Mouse (Mus musculus): ENCODE results near the gene Tmem119.
A peak's percentile ranks its signal among the peaks of the same experiment; 100 is the strongest.

The Tmem119 gene

DNA sequence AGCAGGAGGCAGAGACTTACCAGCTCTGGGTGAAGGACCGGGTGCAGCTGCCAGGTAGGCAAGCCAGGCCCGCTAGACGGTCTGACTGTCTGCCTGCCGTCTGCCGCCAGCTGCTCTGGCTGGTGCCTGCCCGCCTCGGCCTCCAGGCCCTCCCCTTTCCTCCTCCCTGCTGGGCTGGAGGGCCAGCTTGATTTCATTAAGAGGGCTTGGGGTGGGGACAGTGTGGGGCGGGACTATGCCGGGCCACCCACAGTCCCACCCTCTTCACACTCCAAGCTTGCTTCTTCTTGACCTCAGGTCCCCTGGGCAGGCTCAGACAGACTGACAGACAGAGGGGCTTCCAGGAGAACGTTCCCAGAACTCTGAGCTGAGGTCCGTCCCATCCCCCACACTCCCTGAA is at the start of gene Tmem119:
Gene Tmem119, minus strand, starts transcription at position 237 of the 400 bp plus-strand sequence.
- peak; percentile 49 to 54 for DNase-seq (ENCODE audit: low spot score in 2 of 2)

DNA sequence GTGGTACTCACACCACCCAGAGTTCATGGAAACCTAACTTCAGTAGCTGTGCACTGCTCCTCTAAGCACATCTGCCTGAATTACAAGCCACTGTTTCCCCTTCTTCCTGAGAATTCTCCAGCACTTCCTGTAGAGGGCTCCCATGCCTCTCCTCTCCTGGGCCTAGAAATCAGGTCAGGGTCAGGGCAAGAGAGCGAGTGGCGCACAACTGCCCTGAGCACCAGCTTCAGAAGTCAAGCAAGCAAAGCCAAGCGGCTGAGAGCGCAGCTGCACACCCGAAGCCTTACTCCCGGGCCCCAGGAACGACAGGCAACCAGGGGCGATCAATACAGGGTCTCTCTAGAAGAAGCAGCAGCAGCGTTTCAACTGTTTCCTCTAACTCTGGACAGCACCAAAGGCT is 47.3 kb upstream of the Tmem119 start:
- no peak for DNase-seq (ENCODE audit: low spot score in 2 of 2)

DNA sequence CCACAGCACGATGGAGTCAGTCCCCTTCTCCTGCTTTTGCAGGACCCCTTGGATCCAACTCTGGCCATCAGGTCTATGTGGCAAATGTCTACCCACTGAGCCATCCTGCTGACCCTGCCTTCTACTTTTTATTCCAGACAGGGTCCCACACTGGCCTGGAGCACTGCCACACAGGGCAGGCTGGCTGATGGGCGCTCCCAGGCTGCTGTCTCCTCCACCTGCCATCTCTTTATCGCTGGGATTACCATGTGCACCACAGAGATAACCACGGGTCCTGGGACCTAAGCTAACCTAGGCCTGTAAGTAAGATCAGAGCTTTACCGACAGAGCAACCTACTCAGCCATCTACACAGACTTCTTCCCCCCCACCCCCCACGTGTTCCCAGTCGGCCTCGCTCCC is 46.3 kb upstream of the Tmem119 start:
- no peak for DNase-seq (ENCODE audit: low spot score in 2 of 2)

DNA sequence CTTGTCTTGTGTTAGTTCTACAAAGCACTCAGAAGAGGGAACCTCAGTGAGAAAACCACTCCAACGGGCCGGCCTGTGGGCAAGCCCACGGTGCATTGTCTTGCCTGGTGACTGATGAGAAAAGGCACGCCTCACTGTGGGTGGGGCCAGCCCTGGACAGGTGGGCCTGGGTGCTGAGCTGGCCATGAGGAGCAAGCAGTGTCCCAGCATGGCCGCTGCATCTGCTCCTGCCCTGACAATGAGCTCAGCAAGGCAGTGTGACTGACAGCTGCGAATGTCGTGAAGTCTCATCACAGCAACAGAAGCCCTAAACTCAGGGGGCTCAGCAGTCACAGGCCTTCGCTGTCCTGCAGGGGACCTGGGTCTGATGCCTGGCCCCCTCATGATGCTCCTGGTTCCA is 45.3 kb upstream of the Tmem119 start:
- DNase-seq (ENCODE audit: low spot score in 2 of 2) = no peak

DNA sequence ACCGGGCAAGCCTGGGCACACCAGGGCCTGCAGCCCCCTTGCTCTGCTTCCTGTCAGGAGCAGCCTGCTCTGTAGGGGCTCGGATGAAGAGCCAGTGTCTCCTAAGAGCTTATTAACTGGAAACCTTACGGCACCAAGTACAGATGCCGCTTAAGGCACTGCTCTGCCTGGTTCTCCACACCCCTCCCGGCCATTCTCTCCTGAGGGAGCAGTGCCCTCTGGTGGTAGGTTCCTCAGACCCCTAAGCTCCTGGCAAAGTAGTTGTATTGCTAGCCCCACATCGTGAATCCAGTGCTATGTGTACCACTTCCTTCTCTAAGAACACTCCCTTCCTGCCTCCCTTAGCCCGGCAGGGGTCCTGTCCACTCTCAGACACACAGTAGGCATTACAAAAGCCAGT is 44.4 kb upstream of the Tmem119 start:
- peak in 1 of 2 experiments; percentile 81 for DNase-seq (ENCODE audit: low spot score in 2 of 2)

DNA sequence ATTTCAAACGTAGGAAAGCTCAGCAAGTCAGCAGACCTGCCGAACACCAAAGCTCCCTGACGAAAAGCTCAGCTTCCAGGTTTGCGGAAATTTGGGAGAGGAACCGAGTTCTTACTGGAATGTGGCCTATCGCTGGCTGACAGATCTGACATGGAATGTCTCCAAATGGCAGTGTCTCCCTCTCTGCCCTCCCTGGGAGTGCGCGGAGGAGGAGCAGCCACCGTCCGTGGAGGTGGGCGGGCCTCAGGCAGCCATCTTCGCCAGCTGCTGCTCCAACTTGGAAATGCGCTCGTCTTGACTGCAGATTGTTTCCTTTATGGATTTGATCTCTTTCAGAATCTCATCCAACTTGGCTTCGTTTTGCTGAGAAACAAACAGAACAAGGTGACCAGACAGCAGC is 43.8 kb upstream of the Tmem119 start:
- DNase-seq (ENCODE audit: low spot score in 2 of 2) = no peak

DNA sequence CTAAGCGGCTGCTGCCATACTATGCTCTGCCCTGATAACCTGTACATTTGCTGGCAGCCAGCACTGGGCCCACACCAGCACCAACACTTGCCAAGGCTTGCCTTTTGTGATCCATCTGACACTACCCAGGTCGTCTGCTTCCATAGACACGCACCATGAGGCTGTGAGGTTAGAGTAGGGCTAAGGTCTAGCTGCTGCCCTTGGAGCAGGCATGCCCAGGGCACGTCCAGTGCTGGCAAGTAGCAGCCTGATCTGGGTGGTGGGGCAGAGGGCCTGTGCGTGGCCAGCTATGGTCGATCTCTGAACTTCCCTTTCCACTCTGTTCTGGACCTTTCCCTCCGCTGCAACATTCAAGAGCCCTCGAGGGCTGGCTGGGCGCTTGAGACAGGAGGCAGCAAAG is 42.6 kb upstream of the Tmem119 start:
- no peak for DNase-seq (ENCODE audit: low spot score in 2 of 2)

DNA sequence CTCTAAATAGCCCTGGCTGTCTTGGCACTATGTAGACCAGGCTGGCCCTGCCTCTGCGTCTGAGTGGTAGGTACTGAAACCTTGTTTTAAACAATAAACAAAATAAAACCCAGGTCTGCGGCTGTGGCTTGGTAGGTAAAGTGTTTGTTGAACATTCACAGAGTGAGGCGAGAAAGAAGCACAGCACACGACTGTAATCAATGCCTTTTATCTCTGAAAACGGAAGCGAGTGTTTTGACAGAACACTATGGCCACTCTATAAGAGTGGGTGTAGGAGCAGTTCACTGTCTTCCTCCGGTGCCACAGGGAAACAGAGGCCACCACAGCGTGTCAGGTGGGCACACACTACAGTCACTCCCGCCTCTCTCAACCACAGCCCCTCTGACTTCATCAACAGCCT is 41.9 kb upstream of the Tmem119 start:
- DNase-seq (ENCODE audit: low spot score in 2 of 2) = no peak

DNA sequence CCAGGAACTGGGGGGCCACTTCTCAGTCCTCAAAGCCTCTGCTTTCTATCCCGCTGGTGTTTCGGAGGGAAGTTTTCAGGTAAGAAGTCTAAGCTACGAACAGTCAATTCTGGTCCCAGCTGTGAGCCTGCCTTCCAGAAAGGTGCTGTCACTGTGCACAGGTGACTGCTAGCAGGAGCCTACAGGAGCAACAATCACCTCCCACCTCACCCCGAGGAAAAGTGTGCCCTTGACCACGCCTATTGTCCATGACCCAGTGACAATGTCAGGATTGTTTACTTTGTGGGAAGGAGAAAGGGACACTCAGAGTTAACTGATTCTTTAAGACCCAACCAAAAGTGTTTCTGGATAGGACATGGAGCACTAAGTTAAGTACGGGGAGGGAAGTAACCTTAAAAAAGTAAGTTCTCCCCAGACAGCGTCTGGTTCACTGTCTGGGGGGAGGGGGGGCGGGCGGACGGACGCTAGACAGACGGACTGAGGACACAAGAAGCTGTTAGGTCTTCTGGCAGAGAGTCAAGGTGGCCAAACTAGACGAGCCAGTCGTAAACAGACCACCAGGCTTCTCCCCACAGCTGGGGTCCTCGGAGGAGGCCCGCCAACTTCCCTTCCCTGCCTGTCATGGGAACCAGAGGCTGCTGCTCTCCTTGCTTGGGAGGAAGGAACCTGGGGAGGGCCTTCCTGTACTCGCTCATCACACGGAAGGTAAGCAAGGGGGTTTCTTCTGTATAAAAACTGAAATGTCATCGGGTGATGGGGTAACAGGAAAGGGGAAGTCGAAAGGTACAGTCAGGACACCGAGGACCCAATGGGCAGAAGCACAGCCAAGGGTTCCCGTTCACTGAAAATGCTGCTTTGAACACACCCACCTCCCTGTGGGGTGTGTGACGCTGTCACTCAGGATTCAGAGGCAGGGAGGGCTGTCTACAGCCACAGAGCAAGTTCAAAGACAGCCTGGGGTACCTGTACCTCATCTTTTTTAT is 41.2 kb upstream of the Tmem119 start:
- DNase-seq (ENCODE audit: low spot score in 2 of 2) = no peak

DNA sequence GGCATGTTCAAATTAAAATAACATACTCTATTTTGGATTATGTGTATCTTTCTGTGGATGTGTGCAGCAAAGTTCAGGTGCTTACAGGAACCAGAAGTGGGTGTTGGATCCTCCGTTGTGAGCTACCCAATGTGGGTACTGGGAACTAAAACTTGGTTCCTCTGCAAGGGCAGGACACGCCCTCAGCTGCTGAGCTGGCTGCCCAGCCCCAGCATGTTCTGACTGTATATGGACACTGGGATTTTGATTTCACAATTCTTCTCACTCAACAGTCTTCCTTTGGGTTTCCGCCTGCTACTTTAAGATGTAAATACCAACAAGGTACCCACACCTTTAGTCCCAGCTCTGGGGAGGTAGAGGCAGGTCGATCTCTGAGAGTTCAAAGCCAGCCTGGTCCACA is 40.1 kb upstream of the Tmem119 start:
- DNase-seq (ENCODE audit: low spot score in 2 of 2) = no peak

DNA sequence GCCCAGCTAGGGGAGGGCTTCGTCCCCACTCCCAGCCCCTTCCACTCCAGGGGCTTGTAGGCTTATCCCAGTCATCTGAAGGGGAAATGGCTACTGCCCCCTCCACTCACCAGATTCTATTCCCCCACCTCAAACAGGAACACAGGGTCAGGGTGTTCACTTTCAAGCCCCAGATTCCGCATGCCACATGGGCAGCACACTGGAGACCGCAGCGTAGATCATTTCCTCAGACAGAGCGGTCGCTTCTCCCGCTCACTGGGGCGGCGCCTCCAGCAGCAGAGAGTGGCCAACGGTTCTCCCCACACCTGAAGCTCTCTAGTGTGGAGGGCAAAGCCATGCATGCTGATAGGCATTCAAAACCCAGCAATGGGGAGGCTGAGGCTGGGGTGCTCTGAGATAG is 36.6 kb upstream of the Tmem119 start:
- DNase-seq (ENCODE audit: low spot score in 2 of 2) = no peak

DNA sequence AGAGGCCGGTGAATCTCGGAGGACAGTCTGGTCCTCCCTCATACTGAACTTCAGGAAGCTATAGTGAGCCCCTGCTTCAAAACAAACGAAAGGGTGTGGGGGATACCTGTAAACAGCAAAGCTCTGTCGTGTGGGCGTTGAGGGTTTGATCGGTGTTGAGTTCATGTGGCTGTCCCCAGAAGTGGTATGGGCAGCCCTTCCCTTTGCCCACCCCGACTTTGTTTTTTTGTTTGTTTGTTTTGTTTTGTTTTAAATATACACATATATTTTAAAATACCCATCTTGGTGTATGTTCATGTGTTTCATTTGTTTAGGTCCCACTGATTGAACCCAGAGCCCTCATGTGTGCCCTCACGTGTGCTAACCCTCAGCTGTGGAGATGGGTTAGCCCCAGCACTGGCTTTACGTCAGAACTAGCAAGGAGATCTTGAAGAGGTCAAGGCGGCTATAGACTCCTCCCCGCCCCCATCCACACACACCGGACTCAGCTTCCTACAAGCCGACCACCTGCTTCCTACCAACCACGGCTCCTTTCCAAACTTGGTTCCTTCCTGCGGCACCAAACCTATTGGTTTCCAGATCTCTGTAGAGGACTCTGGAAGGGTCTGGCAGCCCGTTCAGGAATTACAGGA is 33.1 kb upstream of the Tmem119 start:
- DNase-seq (ENCODE audit: low spot score in 2 of 2) = no peak

DNA sequence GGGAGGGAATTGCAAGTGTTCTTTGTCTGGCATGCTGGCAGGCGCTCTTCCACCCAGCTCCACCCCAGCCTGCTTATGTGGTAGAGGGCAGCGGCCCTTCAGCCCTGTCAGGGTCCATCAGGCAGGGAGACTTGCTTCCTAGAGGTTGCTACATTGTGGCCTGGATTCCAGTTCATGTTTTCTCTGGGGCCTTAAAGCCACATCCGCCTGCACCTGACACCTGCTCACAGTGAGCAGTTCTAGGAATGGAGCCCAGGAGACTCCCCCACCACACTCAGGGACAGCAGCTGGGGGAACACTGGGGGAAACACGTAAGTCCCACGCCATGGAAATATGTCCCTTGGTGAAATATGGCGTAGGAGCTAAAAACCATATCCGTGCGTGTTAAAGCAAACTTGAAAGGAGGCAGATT is 32.2 kb upstream of the Tmem119 start, which contains the start of gene Selplg:
Gene Selplg, minus strand, starts transcription at position 155 of the 412 bp plus-strand sequence.
- DNase-seq (ENCODE audit: low spot score in 2 of 2) = no peak

DNA sequence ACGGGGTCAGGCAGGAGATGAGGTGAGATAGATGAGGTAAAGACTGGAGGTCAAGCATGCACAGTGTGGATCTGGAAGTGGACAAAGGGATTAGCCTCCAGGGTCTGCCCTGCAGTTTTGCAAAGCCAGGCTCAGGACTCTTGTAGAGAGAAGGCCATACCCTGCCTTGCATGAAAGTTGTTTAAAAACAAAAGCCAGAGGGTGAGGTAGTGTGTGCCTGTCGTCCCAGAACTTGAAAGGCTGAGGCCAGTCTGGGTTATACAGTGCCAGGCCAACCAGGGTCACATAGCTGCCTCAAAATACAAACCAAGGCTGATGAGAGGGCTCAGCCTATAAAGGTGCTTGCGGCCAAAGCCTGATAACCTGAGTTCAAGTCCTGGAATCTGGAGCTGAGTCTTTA is 31.4 kb upstream of the Tmem119 start:
- DNase-seq (ENCODE audit: low spot score in 2 of 2) = no peak

DNA sequence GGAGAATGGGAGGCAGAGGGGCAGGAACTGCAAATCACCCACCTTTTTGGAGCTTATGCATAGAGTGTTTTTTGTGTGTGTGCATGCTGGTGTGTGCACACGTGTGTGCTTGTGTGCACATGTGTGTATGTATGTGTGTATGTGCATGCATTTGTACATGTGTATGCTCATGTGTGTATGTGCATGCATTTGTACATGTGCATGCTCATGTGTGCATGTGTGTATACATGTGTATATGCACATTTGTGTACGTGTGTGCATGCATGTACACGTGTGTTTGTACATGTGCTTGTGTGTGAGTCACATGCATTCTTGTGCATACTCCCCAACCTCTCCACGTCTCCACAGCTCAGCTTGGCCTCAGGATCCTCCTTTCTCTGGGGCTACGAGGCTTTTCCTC is 30.5 kb upstream of the Tmem119 start:
- DNase-seq (ENCODE audit: low spot score in 2 of 2) = no peak

DNA sequence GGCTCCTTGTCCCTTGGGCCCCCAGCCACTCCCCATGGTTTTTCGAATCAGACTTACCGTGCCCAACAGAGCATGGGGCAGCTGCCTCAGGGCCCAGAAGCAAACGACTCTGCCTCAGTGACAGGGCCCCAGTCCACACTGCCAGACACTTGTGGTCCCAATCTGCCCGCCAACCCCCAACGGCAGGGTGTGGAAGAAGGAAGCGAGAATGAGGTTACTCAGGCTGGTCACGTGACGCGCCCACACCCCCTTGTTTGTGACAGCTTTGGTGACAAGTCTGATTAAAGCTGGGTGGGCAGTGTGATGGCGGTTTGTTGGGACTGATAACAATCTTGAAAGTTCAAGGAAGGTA is 30.0 kb upstream of the Tmem119 start:
- peak; percentile 66 to 67 for DNase-seq (ENCODE audit: low spot score in 2 of 2)

DNA sequence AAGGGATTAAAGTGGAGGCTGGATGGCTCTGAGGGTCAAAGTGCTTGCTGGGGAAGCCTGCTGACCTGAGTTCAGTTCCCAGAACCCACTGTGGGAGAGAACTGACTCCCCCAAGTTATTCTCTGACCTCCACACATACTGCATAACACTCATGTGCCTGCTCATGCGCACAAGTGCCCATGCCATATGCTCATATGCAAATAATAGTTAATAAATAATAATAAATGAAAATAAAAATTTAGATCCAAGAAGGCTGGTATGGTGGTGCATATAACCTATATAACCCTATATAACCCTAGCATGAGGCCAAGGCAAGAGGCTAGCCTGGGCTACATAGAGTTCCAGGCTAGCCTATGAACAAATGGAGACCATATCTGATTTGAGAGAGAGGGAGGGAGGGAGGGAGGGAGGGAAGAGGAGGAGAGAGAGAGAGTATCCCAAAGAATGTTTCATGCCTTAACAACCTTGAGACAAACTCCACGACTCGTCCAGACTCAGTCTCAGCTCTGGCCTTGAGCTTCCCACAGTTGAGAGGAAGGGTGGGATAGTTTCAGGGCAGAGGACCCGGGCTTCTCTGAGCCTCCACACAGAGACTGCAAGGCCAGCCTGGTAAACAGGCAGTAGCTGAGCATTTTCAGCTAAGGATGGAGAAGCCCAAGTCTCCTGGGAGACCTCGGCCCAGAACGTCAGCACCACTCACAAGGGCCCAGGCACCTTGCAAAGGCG is 29.4 kb upstream of the Tmem119 start:
- no peak for DNase-seq (ENCODE audit: low spot score in 2 of 2)

DNA sequence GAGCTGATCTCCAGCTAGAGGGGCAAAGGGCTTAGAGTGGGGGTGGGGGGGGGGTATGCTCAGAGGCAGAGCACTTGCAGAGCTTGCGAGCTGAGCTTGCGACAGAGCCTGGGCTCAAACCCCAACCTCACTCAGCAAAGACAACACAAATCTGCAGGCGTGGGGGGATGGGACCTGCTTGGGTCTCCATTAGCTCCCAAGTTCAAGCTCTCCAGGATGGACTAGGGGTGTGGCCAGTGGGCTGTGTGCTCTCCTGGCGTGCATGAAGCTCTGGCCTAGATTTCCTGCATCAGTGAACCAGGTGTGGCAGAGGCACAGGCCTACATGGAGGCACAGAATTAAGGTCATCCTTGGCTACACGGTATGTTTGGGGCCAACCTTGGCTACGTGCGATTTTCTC is 28.2 kb upstream of the Tmem119 start:
- DNase-seq (ENCODE audit: low spot score in 2 of 2) = no peak

DNA sequence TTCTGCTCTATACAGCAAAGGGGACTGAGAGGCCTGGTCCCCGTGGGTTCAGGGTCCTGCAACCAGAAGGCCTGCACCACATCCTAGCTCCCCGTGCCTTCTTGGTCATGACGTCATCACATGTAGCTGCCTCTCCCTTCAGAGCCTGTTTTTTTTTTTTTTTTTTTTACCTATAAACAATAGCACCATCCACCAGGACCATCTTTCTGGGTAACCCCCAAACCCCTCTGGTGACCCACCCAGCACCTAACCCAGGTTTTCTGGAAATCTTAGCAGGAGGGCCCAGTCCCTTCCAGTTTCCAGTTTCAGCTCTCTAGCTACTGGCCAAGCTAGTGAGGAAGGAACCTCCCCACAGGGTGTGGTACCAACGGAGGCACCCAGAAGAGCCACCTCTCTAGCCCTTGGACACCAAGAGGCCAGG is 27.7 kb upstream of the Tmem119 start:
- no peak for DNase-seq (ENCODE audit: low spot score in 2 of 2)

DNA sequence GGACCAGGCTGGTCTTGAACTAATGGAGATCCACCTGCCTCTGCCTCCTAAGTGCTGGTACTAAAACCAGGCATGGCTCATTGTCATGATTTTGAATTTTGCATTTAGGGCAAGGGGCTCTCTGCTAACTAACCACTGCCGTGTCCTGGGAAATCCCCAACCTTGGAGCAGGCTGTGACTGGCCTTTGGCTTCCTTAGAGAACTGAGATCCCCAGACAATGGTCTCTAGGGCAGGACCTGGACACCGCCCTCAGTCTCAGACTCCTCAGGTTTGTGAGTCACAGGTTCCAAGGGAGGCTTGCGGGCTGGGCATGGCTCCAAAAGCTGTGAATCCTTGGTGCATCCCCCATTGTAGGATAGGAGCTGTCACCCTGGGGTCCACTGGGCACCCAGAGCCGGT is 26.3 kb upstream of the Tmem119 start:
- no peak for DNase-seq (ENCODE audit: low spot score in 2 of 2)

DNA sequence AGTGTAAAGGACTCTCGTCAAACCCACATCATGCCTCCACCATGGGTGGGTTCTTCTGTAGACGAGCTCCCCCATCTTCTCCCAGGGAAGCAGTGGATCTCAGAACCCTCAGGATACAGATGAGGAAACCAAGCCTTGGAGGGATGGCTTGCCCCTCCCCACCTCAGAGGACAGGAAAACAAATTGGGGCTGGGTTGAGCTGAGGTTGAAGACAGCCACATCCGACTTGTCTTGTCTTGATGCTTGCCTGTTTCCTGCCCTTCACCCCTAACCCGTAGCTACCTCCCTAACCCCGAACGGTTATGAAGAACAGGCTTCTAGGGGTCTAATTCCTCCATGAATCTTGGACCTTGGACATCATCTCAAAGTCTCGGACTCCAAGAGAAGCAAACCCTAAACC is 25.2 kb upstream of the Tmem119 start:
- no peak for DNase-seq (ENCODE audit: low spot score in 2 of 2)

DNA sequence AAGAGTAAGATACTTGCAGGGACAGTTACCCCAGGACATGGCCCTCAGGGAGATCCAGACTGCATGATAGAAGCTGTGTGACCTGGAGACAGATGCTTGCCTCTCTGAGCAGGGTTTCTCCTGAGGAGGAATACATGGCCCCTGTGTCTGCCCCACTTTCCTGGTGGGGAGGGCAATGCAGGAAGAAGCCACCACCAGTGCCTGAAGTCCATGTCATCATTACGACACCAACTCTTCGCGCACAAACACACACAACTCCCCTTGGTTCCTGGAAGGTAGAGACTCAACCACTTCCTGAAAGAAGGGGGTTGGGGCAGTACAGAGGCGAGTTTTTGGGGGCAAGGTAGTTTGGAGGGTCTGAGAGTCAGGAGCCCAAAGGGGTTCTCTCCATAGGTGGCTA is 23.9 kb upstream of the Tmem119 start:
- no peak for DNase-seq (ENCODE audit: low spot score in 2 of 2)

DNA sequence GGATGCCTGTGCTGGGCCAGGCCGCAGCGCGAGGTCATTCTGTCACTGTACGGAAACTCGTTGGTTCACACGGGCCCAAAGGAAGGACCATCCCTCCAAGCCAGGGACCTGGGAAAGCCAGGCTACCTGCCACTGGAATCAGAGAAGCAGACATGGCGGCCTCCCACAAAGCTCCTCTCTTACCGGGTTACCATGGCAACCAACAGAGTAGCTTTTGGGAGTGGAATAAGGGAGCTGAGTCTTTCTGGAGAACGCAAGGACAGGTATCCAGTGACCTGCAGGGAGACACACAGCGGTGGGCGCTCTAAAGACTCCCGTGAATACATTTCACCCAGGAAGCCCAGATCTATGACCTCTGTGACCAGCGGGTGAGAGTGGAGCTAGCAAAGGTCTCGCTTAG is 18.3 kb upstream of the Tmem119 start:
- peak in 1 of 2 experiments; percentile 51 for DNase-seq (ENCODE audit: low spot score in 2 of 2)

All from right cerebral cortex, postnatal 10 days (tissue).